Mouse (Mus musculus) embryo, embryonic 10.5 days (tissue): ENCODE measurements at regions not wholly inside any gene's neighbourhood (a gene's known extent, or its start where the extent isn't known, plus 50 kb on each side); places are given as distances from the start of the nearest gene placed in this dataset.
A peak's percentile ranks its signal among the peaks of the same experiment; 100 is the strongest.
"Not testable (repeated sequence)": the region's sequence is repeated elsewhere in the genome, so short reads cannot be mapped to it uniquely, and the experiment has no call there.

ENCODE experiments used
- DNase-seq: peaks from one replicate; pipeline ENCODE4 v3.0.0-alpha.2; 2015; ENCODE audit warnings: low spot score

DNA sequence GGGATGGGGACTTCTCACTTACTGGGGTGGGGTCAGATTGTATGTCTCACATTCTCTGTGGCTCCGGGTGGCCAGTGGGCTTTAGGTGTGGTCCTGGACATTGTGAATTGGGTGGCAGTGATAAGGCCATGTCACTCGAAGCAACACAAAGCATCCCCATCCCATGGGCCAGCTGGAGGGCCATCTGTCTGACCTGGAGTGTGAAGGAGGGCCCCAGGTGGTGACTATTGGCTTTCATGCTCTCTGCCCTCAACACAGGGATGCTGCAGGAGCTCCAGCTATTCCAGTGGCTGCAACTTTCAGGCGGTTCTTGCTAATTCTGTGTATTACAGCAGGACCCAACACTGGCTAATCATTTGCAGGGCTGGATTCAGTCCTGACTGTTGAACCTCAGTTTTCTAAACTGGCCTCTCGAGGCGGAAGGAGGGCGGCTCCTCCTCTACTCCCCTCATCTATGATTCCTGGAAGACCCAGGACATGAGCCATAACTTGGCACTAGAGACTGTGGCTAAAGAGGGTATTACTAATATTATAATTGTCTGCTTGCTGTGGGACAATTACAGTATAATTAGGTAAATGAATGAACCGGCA is 64.1 kb downstream of the 9530068E07Rik start:
- no peak for DNase-seq

DNA sequence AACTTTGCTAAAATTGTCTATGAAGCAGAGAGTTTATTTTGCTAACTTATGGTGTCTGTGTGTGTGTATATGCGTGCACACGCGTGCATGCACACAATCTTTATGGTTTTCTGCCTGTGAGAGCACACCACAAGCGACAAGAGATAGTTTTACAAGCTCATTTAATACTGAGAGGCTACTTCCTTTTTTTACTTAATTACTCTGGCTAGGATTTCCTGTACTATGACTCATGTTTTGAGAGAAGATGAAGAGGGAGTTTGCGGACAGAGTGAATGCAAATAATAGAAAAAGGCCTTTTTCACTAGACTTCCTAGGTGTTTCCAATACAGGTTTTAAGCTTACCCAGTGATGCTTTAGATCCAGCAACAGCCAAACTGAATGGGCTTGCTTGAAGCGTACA is 74.9 kb downstream of the 9530068E07Rik start:
- not testable (repeated sequence) for DNase-seq

DNA sequence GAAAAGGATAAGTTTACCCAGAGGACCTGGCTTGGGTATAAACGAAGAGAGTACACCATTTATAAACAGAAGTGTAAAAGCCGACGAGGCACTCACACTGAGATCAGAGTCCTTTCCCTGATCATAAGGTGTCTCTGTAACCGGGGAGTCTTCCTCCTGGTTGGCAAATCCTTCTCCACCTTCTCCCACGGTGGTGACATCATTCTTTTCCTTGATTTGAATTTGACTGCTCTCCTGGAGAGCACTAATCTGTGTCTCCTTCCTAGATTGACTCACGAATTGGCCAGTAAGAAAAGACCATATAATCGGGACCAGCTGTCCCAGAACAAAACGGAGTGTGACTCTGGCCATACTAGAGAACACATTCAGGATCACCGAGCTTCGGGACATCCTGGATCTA is 83.9 kb downstream of the 9530068E07Rik start:
- DNase-seq: not testable (repeated sequence)

DNA sequence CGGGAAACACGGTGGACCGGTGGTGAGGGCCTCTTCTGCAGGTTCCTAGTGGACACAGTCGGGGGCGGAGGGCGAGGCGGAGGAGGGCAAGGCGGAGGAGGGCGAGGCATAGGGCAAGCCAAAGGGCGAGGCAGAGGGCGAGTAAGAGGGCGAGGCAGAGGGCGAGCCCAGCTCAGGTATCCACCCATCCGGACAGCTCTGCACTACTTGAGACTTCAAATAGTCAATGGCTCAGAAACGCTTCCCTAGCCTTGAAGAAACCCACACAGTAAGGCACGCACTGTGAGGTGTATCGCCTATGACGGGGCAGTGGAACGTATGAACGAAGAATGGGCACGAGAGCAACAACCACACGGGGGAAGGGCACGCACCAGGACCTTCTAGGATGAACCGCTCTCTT is 84.5 kb downstream of the 9530068E07Rik start:
- not testable (repeated sequence) for DNase-seq

DNA sequence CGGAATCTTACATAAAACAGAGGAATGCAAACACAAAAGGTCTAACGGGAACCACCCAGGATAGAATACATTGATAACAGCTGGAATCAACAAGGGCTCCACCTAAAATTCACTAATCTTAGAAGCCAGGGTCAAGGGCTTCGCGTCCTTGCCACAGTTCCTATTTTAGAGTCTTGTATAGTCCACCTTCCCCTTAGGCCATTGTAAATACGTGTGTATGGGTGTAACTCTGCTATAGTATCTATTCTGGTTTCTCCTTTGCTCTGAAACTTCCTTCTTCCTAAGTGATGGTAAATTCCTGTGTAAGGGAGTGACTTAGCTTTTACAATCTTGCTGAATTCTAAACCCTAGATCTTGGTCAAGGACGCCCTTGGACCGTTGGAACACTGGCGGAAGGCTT is 87.3 kb downstream of the 9530068E07Rik start:
- DNase-seq: not testable (repeated sequence)

DNA sequence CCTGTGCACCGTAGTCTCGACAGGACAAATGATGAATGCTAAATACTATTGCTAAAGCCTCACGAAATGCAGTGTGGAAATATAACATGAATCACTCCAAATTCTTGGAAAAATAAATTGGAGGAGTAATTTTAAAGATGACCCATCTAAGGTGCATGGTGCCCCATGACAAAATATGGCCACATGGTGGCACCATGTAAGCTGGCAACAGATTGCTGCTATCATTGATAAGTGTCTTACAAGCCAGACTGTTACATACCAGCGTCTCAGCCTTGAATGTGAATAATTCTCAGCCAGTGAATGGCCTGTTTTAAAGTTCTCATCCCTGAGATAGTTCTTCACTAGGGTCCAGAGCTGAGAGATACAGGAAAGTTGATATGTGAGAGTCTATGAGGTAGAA is 92.3 kb downstream of the 9530068E07Rik start:
- DNase-seq: not testable (repeated sequence)

DNA sequence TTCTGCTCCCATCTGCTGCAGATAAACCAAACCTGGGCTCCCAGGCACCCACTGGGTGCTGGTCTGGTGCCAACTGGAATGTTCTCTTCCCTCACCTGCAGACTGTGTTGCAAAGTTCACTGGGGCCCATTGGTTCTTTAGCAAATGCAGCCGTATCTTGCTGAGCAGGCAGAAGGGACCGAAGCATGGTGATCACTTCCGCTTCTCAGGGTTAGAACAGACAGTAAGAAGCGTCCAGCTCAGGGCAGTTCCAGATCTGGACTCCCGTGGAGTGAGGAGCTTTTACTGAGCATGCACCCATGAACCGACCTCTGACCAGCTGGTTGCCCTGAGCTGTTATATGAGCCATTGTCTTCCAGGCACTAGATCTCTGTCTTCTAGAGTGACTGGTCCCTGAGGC is 97.1 kb downstream of the 9530068E07Rik start:
- no peak for DNase-seq

DNA sequence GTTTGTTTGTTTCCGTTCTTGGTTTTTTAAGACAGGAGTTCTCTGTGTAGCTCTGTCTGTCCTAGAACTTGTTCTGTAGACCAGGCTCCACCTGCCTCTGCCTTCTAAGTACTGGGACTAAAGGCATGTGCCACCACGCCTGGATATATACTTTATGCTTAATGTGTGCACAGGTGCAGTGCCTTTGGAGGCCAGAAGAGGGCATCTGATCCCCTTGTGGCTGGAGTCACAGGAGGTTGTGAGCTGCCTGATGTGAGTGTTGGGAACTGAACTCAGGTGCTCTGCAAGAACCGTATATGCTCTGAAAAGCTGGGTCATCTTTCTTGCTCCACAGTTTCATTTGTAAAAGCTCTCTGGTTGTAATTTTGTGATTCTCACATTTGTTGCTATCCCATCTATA is 100.7 kb downstream of the 9530068E07Rik start:
- no peak for DNase-seq

DNA sequence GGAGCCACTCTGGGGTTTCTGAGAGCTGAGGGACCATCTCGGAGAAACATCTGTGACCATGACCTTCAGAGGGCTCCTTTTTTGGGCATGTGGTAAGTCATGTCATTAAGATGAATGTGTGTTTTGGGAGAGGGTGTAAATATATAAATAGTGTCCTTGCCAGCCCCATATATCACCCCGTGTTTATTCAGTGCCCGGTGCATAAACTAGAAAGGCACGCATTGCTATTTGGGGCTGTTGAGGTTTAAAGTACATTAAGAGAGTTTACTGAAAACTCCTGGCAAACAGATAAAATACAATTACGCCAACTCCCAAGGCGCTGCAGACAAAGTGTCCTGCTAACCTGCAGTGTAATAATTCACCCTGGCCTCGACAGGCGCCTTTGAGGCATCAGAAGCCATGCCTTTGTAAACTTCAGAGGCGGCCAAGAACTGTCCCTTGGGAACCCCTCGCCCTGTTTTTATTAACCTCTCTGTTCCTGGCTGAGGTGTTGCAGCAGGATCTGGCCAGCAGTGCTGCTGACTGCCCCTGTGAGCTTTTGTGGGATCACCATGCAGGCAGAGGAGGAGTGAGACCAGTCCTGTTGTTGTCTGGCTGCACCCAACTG is 106.6 kb downstream of the 9530068E07Rik start:
- peak; percentile 59 for DNase-seq

DNA sequence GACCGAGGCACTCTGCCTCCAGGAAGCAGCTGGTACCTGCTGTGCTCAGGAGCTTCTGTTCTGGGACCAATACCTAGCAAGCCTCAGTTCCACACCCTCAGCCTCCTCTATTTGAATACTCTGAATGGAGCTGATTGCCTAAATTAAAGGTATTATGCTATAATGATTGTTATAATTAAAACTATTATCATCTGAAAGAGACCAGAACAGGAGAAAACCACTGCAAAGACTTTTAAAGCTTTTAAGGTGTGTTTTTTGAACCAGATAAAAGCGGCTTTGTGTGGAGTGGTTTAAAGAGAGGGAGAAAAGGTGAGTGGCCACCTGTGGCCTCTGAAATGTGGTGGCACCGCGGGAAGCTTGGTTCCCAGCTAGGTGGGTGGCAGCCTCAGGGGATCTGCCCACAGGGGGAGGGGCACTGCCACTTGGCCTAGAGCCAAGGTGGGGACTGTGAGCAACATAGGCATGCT is 115.6 kb downstream of the 9530068E07Rik start:
- DNase-seq: no peak

DNA sequence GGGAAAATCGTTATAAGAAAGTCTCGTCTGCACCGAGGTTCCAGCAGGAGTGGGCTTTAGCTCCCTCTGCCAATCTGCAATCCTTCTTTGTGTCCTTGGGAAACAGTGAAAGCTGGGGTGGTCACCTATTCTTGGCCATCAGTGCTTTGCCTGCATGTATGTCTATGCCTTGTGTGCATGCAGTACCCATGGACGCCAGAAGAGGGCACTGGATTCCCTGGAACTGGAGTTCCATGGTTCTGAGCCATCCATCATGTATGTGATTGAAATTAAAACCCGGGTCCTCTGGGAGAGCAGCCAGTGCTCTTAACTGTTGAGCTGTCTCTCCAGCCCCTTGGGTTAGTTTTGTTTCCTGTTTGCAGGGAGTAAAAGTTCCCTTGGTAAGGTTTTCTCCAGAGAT is 121.1 kb downstream of the 9530068E07Rik start:
- DNase-seq: peak; percentile 50

DNA sequence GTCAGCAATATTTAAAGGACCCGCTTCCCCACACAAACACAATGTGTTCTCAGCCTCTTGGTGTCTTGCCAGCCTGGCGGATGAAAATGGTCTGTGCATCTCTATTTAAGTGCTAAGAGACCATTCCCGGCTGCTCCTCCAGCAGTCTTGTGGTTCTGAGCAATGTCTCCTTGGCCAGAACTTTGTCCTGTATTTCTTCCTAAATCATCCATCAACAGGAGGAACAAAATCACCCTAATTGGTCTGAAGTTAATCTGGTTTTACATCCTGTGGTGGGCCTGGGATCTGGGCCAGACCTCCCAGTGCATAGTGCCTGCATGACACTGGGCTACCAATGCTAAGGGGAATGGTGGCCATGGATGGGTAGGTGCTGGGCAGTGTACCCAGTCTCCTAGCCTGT is 123.6 kb downstream of the 9530068E07Rik start:
- DNase-seq: no peak

DNA sequence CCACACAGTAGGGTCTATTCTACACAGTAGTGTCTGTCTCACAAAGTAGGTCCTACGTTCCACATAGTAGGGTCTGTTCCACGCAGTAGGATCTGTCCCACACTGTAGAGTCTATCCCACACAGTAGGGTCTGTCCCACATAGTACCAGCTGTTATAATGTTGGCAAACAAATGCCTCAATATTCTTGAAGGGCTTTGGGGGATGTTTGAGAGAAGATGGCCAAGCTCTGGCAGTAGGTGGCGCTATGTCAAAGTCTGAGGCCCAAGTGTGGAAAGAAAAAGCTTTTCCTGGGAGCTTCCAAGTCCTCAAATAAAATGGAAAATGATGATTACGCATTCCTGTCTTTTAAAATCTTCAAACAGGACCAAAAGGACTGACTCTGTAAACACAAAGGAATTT is 125.7 kb downstream of the 9530068E07Rik start:
- DNase-seq: peak; percentile 81

DNA sequence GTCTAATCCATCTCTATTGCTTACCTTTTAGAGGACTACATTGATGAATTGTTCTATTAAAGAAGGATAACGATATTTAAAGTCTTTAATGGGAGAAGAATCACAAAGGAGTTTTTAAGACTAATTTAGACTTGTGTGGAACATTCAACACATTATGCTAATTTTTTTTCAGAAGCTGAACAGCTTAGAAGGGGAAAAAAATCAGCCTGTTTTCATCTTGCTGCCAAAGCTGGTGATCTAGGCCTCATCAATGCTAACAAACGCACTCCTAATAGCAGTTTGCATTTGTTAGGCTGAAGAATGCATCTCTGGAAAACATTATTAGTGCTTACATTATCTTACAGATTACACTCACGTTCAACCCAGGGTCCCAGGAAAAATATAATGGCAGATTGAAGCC is 126.2 kb downstream of the 9530068E07Rik start:
- no peak for DNase-seq

DNA sequence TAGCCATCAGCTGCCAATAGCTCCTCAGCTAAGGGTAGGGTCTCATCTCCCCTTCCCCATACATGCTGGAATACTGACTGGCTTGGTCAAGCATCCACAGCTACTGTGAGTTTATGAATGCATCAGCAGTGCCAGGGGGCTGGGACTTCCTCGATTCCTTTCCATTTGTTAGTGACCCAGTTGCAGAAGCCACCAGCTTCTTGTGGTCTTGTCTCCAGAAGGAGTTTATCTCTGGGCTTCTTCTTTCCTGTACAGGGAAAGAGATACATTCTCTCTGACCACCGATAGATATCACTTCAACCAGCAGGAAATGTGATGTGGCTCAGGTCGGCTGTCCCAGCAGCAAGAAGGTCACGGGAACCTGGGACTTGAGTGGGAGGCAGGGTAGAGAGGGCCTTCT is 127.0 kb downstream of the 9530068E07Rik start:
- DNase-seq: no peak

DNA sequence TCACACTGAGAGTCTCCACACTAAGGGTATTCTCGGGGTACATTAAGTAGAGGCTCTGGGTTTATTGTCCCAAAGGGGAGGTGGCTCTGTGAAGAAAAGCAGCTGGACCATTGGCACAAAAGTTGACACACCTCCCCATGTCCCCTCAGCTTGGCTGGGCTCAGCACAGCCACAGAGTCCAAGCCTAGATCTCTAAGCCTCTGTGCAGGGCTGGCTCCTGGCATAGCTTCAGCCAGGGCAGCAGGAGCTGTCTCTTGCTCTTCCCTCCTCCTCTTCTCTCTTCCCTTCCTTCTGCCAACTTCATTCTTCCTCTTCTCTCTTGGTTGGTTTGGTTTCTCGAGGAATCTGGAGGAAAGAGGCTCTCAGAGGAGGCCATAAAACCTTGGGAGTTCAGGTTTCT is 127.4 kb downstream of the 9530068E07Rik start:
- DNase-seq: no peak

DNA sequence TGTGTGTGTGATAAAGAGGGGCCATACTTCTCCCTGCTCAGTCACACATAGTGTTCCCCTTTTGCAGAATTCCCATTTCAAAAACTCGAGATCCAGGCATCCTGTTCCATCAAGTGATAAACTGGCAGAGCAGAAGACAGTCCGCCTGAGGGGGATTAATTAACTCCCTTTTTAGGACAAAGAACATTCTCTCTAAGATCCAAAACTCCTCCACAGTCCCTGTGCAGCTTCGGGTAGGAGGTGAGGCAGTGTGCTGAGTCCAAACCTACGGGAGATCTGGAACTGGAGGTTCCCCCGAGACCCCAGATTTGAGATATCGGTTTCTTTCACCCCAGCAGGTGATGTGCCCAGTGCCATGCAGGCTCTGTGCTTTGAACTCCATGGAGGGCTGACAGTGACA is 129.2 kb downstream of the 9530068E07Rik start:
- no peak for DNase-seq

DNA sequence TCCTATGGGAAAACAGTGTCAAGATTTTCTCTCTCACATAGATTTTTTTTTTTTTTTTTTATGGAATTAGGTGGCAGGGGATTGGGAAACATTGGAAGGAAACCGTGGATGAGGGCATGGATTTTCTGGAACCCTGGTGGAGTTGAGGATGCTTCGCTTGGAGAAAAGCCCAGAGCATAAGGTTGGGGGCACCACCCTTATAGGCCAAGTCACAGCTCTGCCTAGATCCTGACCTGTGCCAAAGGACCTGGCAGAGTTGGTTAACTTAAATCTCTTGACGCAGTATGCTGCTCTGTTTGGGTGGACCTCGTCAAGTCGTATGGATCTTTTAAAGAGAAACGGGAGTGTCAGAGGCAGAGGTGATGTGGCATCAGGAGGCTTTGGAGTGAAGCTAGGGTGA is 130.1 kb downstream of the 9530068E07Rik start:
- DNase-seq: no peak

DNA sequence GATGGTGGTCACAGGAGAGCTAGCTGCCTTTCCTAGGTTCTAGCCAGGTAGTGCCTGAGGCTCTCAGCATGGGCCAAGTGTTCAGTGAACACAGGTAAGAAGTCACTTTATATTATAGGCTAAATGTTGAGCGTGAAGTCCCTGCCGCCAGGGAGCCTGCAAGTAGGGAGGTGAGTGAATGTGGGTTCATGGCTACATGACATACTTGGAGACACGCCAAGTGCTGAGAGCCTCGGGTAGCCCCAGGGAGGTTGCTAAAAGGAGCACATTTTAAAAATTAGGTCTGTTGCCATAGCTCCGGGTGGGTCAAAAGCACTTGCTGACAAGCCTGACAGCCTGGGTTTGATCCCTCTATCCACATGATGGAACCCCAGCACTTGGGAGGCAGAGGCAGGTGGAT is 137.2 kb downstream of the 9530068E07Rik start:
- no peak for DNase-seq

DNA sequence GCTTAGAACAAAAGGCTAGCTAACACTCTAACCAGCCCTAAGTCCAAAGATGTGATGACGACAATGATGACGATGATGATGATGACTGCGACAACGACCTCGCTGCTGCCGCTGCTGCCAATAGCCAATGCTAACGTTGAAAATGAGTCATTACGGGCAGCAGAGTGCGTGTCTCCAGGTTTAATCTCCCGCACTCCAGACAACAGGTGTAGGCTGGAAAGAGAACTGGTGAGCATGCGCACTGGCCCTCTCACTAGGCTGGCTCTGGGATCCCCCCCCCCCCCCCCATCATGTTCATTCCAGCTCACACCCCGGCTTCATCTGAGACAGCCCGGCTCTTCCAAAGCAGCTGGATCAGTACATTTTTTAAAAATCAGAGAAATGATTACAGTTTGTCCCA is 138.4 kb downstream of the 9530068E07Rik start:
- DNase-seq: no peak

DNA sequence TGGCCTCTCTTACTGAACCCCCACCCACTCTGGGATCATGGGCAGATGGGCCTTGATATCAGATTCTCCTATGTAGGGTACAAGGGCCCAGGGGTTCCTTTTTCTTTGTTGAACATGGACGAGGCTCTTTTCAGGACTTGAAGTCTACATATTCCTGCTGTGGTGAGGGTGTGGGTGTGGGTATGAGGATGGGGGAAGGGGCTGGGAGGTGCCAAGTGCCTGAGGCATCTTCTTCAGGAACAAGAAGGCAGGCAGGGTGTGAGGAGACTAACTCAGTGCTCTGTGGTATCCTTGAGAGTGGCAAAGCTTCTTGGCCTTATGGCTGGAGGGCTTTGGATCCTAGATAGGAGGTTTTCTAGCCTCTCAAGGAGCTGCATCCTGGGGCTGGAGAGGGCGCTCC is 140.0 kb downstream of the 9530068E07Rik start:
- DNase-seq: no peak

DNA sequence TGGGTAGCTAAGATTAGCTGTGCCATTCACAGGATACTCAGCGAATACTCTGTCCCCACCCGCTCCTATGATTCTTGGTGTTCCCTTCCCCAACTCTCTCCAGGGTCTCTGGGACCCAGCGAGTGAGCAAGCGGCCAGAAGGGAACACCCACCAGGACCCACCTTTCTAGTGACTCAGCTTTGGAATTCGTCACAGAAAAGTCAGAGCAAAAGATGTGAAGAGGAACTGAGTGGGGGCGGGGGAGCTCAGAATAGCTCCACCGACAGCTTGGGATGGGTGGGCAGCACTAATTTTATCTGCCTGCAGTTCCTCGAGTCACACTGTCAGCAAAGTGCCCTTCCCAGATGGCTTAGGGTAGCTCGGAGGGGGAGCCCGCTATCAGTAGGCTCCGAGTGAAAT is 140.6 kb downstream of the 9530068E07Rik start:
- DNase-seq: no peak

DNA sequence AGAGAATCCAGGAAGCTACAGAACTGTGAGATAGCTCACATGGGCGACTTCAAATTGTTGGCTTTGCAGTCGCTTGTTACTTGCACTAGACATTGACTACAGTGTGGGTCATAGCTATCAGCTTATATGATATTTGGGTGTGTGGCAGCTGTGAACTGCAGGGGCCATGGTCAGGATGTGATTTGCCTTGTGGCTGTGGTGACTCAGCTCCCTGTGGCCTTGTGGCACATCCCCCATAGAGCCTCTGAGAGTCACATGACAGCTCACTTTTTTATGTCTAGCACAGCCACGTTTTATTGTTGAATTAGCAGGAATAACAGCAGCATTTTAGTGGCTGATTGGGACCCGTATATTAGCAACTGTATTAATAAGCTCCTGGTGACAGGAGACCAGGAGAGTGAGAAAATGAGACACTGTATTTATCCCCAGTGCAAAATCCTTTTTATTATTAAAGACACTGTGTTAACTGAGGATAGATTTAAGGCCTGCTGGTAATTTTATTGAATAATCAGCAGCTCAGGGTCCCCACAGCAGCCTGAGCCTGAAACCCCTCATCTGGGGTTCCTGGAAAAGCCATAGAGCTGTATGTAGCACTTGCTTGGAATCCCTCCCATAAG is 141.7 kb downstream of the 9530068E07Rik start:
- no peak for DNase-seq

DNA sequence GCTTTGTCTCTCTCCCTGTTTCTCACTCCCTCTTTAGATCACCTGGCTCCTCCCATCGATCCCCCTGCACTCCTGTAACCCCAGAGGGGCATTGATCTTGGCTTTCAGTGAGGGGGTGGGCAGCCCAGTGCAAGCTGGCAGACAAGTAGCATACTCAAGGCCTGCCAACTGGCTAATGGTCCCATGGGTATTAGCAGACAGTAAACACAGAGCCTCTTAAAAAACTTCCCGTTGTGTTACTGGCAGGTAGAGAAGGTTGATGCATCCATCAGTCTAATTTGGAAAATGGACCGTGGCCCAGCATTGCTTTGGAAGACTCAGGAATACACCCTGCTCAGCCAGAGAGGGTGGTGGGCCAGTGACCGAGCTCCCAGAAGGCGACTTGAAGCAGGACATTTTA is 145.0 kb downstream of the 9530068E07Rik start:
- no peak for DNase-seq
